Mouse (Mus musculus) urinary bladder, postnatal 10 days (tissue): Measurements from ENCODE around the gene Ric1.
"Not testable (repeated sequence)": the region's sequence is repeated elsewhere in the genome, so short reads cannot be mapped to it uniquely, and the experiment has no call there.

Experiments
- DNase-seq: peaks from one replicate; pipeline ENCODE4 v3.0.0; 2022; ENCODE audit warnings: low spot score

The Ric1 gene

DNA sequence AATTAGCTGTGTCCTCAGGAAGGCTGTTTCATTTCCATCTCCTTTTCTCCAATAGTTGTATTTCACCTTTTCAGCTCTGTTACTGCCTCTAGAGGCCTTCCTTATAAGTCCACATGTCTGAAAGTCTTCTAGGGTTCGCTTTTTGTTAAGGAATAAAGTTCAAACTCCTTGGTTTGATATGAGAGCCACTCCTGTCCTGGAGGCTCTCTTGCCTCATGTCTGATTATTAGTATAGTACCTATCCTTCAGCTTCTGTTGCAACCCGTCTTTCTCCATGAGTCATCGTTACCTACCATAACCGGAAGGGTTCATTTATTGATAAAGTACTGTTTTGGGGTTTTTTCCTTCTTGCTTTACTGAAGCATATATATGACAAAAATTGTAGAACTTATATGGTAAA is 5.2 kb downstream of the Ric1 start:
- no peak for DNase-seq

DNA sequence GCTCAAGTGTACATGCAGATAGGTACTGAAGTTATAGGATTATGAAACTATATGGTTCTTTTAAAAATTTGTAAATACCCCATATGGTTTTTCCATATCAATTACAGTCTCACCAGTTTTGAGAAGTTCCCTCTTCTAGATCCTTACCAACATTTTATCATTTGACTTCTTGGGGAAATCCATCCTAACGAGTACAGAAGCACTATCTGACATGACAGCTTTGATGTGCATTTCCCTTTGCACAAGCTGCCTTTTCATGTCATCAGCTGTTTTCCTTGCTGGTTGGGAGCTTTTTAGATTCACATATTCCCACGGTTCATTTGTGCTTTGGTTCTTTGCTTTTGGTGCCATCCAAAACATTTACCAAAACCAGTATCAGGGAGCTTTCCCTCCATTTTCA is 6.5 kb downstream of the Ric1 start:
- no peak for DNase-seq

DNA sequence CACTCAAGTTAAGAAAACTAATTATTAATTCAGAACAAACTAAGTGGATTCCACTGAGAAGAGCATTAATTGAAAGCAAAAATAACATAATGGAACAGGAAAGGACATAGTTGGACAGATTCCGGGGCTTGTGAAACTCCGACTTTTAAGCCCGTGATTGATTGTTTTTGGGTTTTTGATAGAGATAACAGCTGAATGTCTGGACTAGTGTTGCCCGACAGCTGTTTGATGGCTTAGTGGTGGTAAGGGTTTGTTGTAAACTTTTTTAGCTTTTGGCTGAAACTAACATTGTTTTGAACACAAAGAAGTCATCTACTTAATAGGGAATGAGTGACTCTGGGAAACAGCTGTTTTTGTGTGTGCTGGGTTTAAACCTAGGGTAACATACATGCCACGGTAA is 11.9 kb downstream of the Ric1 start:
- DNase-seq, result no peak

DNA sequence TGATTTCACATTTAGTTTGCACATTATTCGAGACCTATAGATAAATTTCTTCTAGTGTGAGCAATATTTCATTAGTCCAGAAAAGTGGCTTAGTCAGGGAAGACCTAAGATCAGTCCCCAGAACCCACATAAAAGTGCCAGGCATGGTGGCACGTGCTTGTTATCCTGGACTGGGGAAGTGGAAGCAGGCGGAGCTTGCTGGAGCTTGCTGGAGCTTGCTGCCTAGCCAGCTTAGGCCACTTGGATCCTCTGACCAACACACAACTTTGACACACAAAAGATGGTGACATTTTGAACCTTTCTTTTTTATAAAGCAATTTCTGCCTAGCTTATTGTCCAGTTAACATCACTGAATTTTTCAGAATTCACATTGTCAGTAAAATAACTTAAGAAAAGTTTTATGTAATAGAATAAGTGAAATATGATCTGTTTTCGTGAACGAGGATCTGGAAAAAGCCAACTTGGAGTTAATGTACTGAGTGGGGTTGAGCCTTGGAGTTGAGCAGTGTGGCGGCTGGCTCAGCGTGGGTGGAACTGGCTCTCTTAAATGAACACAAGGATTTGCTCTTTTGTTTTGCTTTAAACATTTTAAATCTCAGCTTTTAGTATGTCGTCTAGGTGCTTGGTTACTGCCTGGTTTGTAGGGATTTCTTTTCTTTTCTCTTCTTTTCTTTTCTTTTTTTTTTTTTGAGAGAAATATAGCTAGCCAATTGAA is 20.3 kb downstream of the Ric1 start:
- DNase-seq, result no peak

DNA sequence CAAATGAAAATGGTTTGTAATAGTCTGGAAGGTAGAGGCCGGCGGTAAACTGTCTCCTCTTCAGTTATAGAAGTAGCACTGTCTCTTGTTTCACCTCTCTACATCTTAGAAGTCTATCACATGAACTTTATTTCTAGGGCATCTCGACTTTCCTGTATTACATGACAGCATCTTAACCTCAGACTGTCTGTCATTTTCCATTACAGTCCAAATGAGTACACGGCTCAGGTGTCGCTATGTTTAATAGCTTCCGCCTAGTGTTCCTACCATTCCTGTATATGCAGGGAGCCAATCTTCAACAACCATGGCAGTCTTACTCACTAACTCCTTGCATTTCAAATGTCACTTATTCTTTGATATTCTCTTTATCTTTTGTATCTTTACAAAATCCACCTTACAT is 21.9 kb downstream of the Ric1 start:
- no peak for DNase-seq

DNA sequence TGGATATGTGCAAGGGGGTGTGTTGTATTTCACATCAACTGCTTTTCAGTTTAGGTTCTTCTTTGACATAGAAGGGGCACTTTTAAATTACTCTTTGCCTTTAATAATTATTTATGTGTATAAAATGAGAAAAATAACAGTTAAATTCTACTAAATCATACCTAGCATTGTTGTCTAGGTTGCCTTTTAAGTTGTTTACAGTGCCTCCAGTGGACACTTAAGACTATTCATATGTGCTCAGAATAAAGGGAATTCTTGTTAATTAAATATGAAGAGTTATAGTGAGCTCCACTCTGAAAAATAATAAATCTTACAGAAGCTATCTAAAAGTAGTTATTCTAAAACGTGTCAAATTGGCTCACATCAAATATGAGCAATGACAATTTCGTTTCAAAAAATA is 28.5 kb downstream of the Ric1 start:
- DNase-seq, result no peak

DNA sequence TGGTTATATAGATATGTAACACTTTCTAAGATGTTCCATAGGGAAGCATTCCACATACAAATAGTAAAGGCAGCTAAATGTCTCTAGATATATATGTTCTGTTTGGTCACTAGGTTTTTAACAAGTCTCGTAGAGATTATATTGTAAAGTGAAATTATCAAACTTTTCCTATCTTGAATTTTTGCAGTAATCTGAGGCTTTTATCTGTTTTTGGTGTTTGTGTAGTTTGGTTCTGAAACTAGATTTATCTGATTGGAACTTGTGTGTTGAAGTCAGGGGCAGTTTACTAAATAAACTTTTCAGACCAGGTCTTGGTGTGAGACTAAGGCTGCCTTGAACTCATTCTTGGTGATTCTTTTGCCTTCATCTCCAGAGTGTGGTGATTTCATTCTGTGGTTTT is 29.0 kb downstream of the Ric1 start:
- no peak for DNase-seq

DNA sequence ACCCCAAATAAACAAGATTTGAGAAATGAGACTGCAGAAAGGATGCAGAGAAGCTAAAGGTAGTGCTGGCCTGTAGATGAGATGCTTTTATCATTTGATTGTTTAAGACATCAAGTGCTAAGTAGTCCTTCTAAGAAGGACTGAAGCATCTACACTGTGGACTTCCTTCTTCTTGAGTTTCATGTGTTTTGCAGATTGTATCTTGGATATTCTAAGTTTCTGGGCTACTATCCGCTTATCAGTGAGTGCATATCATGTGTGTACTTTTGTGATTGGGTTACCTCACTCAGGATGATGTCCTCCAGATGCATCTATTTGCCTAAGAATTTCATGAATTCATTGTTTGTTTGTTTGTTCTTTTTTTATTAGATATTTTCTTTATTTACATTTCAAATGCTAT is 29.9 kb downstream of the Ric1 start:
- DNase-seq, result not testable (repeated sequence)

DNA sequence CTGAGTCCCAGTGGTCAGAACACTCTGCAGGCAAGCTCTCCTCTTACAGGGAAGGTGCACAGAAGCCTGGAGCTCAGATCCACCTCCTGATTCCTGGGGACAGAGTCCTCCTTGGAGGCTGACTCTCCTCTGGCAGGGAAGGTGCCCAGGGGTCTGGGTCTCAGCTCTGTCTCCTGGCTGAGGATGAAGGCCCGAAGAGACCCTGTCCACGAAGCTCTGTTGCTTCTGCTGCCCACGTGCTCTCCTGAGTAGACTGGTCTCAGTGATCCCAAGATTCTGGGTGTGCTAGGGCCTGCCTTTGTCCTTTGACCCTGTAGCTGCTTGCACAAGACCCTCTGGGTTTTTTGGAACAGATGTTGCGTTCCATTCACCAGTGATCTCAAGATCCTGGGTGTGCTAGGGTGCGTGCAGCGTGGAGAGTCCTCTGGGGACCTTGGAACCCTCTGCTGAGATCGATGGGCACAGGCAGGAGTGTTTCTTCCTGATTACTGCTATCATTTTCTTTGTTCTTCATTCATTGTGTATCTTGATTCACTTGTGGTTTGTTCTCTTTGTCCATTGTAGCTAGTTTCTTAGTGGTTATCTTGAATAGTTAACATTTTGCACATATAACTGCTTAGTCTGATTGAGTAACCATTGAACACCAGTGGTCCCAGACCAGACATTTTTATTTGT is 35.2 kb downstream of the Ric1 start:
- DNase-seq, result not testable (repeated sequence)

DNA sequence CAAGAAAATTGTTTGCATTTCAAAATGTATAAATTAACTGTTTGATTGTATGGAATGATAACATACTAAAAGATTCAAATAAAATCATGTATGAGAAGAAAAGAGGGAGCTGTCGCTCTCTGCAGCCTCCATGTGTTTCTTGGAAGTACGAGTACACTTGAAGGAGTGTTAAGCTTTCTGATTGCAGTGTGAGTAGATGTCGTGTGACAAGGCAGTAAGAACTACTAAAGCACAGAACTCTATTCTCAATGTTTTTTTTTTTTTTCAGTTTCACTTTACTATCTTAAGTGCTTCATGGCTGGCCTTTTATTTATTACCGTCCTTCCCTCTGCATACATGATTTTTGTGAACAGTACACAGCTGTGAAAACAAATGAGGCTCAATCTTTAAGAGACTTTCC is 40.1 kb downstream of the Ric1 start:
- DNase-seq, result no peak

DNA sequence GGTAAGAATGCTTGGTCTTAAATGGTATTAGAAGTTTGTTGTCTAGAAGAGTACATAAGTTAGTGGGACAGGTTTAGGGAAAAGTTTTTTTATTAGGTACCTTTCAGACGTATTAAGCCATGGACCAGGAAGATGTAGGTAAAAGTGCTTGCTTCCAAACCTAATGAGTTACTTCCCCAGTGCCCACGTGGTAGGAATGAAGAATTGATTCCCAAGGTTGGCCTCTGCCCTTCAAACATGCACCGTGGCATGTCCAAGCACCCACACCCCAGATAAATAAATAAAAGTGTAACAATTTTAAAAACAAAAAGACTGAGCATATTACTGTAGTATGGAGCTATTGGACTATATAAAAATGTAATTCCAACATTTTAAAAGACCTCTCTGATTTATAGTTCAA is 40.5 kb downstream of the Ric1 start:
- DNase-seq, result no peak

DNA sequence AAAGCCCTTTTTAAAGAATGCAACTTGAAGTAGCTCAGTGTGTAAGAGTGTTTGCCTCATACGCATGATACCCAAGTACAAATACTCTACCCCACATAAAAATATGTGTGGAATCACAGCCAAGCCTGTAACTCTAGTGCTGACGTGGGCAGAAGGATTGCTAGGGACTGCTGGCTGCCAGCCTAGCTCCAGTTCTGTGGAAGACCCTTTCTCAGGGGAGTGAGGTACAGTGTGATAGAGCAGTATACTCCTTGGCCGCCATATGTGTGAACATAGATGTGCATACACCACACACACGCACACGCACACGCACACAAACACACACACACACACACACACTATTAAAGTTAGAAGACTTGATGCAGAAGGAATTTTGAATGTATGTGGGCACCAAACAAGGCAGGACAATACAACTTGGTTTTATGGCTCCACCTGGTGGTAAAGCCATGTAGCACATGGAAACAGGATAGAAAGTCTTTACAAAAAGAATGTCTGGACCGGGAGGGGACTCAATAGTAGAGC is 41.2 kb downstream of the Ric1 start:
- DNase-seq, result no peak

DNA sequence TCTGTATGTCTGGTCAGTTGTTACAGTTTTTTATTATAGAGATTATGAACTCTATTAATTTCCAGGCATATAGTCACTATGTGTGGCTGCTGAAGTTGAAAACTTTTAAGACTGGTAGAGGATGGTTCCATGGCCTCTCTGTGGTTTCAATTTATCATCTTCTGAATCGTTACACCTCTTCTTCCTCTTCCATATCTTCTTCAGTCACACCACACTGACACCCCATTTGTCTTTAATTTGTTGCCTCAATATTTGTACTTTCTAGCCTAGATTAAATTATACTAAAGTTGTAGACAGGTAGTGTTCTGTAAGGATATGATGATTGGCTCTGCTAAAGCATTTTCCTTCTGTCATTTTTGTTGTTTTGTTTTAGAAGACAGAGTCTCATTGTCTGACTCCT is 44.4 kb downstream of the Ric1 start:
- DNase-seq, result no peak

DNA sequence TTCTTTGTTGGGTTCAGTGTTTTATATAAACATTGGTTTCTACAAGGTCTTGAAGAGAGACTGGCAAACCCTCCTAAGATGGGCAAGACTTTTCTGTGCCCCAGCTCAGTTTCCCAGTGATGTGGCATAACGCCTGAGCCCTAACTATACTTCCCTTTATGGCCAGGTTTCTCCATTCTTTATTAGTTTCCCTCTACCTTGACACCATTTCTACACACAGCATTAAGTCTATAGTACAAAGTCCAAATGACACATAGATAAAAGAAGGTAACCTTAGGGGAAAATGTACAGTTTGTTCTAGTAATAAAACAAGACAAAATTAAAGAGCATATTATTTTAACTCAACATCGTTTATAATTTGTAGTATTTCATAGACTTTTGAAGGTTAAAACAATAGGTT is 60.4 kb downstream of the Ric1 start:
- no peak for DNase-seq

DNA sequence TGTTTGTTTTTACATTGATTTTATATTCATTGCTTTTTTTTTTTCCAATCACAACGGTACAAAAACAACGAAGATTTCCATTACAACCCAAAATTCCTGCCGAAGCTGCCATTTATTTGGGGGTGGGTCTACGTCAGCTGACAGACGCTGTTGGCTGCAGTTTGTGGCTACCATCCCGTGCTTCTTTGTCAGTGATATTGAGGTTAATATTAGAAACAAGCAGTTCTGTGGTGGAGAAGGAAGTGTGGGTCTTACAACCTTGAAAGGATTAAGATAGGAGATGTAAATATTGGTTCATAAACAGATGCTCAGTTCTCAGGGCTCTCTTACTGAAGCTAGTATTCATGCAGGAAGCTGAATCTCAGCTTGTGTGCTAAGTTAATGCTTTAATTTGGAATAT is 61.7 kb downstream of the Ric1 start:
- no peak for DNase-seq

DNA sequence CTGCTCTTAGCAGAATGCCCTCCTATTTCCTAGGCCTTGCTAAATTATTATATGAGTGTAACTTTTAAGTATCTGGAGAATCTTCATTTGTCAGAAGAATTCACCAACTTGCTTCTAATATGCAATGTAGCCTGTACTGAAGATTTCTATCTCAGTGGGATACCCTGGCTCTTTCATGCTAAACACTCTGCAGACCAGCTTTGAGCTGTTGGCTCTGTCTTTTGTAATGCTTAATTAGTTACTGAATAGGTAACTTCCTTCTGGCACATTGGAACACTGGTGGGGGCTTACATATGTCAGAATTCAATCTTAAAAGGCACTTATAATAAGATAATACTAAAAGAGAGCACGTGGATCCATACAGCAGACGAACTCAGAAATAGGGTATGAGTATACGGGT is 71.7 kb downstream of the Ric1 start:
- DNase-seq, result not testable (repeated sequence)

DNA sequence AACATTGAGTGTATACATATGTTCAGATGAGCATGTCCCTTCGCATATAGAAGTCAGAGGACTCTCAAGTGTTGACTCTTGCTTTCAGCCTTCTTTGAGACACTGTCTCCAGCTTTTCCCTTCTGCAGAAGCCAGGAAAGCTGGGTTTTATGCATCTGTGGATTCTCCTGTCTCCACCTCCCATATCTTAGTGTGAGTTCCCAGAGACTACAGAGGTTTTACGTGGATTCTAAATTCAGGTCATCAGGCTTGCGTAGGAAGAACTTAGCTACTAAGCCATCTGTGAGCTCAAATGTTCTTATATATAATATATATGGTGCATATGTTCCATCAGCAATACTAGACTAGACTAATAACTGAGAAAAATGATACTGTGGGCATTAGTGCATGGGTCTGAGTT is 74.2 kb downstream of the Ric1 start:
- no peak for DNase-seq

DNA sequence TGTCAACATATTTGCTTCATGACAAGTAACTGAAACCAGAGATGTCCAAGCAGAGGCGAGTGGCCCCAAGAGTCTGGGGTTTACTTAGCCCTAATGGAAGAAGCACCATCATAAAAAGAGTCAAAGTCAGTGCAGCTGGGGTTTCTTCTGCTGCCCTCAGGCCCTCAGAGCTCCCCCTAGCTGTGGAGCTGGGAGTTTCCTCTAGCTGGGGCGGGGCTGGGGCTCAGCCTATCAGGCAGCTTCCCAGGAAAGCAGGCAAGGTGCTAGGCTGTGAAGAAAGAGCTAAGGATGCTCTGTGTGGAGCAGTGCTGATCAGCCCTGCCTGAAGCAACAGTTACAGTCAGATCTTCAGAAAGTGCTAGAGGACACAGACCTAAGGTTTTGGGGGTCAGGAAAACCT is 74.9 kb downstream of the Ric1 start:
- DNase-seq, result no peak

DNA sequence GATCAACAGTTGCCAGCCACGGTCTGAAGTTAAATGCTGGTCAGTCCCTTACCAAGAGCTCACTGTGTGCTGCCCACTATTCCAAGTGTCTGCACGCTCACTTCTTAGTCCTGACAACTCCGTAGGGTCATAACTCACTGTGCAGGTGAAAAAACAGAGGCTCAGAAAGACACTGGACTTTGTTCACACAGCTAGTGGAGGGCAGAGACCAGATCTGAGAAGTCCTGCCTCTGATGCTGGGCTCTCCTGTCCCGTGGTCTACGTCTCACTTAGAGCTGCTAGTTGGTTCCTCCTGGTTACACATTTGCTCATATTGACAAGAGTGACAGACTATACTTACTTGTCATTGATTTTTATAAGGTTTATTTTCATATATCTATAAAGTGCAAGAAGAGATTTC is 76.9 kb downstream of the Ric1 start:
- no peak for DNase-seq

DNA sequence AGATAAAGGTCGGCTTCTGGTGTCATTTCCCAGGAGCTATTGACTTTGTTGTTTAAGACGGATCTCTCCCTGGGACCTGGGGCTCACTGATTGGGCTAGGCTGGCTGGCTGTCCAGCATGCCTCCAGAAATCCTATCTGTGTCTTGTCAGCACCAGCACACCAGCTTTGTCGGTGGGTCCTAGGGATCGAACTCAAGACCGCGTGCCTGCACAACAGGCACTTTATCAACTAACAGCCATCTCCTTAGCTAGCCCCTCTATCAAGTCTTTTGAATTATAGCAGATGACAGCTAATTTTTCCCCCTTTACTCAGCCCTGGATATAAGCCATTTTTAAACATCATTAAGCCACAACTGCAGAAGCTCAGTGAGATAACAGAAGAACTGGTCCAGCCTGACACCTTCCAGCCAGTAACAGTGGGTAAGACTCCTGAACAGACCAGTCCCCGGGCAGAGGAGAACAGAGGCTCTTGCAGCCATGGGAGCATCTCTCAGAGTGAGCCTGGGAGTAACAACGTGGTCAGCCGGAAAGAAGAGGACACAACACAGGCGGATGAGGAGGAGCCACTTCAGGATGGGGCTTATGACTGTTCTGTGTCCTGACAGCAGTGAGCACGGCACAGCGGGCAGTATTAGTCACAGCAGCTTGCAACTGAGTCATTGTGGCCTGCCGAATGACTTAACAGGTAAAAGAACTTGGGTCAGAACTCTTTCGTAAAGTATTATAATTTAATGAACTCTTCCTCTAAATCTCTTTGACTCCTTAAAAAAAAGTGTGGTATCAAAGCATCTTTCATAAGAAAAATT is 81.7 kb downstream of the Ric1 start:
- no peak for DNase-seq

DNA sequence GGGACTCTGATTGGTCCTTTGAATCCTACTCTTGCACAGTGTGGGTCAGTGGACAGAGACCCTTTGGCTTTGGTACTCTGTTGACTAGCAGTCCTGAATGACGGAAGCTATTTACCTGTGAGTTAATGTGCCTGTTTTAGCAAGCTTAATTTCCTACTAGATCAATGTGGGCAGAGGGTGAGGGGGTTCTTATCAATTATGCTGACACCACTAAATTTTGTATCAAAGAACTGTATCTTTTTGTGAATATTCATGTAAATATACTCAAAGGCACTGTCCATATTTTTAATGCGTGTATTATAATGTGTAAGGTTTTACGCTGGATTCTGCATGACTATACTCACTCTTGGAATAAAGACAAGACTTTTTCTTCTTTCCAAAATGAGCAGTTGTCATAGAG is 82.6 kb downstream of the Ric1 start:
- DNase-seq, result no peak

DNA sequence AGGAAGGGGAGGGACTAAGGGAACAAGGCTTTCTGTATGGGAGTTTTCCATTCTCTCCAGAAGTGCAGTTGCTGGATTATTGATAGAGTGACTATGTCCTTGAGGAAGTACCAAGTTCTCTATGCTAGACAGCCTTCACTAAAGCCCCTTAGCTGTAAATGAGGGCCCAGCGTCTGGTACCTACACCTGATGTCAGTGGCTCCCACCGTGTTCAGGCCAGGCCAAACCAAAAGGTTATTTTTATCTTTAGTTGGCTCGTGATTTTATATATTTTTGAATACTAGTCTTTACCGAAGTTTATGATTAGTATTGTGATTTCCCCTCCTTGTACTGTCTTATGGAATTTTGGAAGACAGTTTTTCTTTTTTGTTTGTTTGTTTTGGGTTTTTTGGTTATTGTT is 85.4 kb downstream of the Ric1 start:
- no peak for DNase-seq

DNA sequence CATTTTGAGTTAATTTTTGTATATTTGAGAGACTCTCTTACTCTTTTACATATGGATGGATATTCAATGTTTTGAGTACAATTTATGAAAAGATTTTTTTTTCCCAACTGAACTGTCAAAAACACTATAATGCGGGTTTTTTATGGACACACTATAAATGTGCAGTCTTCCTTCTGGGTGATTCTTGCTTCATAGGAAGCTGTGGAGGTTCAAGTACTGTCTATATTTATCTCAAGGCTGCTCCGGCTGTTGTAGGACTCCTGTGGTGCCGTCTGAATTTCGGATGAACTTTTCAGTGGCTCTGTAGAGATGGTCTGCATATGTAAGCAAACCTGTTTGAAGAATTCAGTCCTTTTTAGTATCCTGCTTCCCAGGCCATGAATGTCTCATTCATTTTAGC is 86.1 kb downstream of the Ric1 start:
- DNase-seq, result no peak
